Mouse (Mus musculus) thymus, postnatal 36 days (tissue): ENCODE measurements around the gene Kcnq1.

ENCODE experiments used
- DNase-seq, 2 experiments: peaks; one replicate each; pipeline ENCODE4 v3.0.0; 2022; ENCODE audit warnings: mixed read lengths in 2 of 2

Kcnq1 gene

GRCm38 (mm10) chr7:143139932-143140331, 33.8 kb downstream of the Kcnq1 start:
- no peak for DNase-seq

- DNase-seq = no peak
Observed at GRCm38 (mm10) chr7:143142680-143143079, 36.5 kb downstream of the Kcnq1 start.

DNA sequence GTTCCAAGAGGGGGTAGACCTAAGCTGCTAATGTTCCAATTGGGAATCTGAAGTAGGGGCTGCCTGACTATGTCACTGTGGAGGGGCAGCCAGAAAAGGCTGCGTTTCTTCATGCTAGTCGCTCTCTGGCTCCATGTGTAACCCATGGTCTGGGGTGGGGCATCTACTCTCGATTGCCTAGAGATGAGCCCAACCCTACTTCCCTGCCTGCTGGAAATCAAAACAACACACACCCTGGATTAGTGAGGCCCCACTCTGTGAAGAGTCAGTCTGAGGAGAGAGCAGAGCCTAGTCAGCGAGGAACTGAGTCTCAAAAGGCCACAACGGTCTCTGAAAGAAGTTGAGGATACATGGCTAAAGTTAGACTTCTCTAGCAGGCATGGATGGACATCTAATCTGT, 40.9 kb downstream of the Kcnq1 start:
- DNase-seq = no peak

DNA sequence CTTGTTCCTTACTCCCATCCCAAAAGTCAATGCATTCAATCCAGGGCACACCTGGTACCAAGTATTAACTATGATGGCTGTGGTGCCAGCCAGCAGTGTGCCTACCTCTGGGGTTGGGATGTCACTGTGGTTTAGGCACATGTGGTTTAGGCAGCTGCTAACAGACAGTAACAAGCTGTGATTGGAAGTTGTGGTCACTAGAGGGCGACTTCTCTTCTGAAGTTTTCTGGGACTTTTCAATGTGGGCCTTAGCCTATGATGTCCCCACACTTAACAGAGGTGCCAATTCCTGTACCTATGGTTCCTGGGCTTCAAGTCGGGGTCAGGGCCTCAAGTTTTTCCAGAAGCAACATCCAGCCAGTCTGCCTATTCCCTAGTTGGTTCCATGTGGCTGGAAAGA, 45.0 kb downstream of the Kcnq1 start:
- peak in 1 of 2 experiments; percentile 27 for DNase-seq

- no peak for DNase-seq
Observed at GRCm38 (mm10) chr7:143152350-143152749, 46.2 kb downstream of the Kcnq1 start.

DNA sequence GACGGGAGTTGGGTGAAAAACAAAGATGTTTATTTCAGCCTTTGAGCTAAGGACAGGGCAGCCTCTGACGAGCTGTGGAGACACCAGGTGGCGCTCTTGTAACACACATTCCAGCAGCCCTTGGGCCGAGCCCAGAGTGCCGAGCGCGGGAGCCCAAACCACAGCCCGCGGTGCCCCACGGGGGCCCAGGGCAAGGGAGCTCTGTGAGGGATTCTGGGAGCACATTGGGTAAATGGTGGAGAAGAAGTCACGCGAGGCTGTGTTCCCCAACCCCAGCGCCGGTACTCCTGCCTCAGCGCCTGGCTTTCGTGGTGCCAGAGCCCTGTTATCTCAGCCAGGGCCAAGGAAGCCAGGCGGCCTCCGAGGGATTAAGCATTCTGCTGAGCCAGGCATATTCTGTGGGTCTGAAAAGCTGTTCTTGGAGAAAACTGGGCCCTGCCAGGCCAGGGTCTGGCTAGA, 47.8 kb downstream of the Kcnq1 start:
- peak; percentile 69 to 74 for DNase-seq

DNA sequence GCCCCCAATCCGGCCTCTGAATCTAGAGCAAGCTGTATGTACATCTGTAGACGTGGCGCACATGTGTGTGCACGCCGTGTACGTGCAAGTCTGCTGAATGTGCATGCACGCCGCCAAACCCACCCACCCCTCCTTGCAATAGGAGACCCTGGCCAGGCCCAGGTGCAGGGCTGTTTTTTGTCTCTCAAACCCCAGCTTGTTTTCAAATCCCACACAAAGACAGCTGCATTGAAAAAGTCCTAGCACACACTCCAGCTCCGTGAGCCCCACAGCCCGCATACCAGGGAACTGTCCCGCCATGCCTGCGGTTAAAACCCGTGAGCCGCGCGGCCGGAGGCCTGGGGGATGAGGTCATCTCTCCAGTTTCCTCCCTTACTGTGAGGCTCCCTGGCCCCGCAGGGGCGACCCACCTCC, 48.3 kb downstream of the Kcnq1 start:
- DNase-seq = no peak

DNA sequence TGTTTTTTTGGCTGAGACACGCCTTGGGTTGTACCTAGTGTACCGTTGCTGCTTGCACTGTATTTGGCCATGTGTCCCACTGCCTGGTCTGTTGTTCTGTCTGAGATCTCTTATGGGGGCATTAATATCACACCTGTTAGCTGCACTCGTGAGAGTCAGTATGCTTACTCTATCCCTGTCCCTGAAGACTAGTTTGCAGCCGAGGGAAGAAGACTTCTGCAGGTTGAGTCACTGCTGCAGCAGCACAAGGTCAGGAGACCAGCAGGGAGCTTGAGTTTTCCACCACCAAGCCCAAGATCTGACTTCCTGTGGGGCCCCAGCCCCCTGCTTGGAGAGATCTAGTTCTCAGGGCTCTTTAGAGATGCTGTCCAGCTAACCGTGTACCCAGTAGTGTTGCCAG, 49.1 kb downstream of the Kcnq1 start:
- DNase-seq = no peak

DNA sequence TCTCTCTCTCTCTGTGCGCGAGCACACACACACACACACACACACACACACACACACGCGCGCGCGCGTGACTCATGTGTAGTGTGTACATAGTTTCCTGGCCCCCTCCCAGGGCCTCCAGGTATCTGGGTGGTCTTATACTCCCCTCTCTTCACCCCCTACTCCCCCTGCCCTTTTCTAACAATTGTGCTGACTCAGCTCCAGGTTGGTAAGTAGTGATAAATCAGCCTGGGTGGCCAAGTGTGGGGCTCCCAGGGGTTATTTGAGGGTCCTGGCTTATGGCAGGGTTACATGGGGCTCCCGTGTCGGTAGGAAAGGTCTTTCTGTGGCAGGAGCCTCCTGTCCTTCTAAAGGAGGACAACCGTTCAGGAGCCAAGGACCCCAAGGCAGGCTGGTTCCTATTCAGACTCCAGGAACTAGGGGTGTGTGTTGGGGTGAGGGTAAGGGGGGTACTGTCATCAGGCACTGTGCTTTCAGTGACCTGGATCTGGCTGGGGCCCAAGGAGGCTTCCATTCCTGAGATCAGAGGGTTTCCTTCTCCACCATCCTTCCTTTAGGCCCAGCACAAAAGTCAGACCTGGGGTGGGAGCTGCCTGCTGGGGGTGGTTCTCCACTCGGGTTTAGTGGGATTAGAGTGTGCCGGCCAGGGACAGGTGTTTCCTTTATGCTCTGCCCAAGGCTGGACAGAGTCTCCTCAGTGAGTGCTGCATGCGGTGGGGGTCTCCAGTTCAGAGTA, 52.7 kb downstream of the Kcnq1 start:
- no peak for DNase-seq

DNA sequence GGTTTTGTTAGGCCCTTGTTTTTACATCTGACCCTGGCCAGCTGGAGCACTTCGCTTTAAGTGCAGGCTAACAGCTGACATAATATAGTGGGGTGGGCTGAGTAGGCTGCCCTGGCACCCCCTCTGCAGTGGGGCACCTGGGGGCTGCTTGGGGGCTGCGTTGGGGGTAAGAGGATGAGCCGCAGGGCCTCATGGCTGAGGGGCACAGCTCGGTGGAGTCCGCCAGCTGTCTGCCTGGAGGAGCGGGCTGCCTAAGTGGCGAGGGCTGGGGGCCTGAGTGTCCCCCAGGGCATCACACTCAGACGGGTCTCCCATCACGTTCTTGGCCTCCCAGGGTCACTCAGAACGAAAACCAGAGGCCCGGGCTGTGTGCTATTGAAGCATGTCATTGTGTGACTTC, 53.3 kb downstream of the Kcnq1 start:
- no peak for DNase-seq

- DNase-seq = no peak
Observed at GRCm38 (mm10) chr7:143160057-143160456, 53.9 kb downstream of the Kcnq1 start.

DNA sequence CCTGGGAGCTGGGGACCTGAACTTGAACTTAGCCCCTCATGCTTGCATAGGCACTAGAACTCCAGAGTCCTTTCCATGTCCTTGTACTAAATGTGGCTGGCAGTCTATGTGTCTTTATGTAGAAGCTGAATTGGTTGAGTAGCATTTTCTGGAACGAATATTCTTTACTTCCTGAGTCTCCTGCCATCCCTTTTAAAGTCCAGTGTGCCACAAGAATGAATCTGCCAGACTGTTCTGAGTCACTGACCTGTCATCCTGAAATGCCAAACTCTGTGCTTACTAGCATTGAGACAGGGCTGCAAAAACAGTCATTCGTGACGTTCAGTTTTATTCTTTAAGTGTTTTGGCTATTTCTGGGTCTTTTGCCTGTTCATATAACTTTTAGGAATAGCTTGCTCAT, 55.9 kb downstream of the Kcnq1 start:
- DNase-seq = no peak

GRCm38 (mm10) chr7:143164074-143164473, 57.9 kb downstream of the Kcnq1 start:
- DNase-seq = no peak

- no peak for DNase-seq
Observed at GRCm38 (mm10) chr7:143165687-143166265, 59.6 kb downstream of the Kcnq1 start.

- no peak for DNase-seq
Observed at GRCm38 (mm10) chr7:143167275-143167674, 61.1 kb downstream of the Kcnq1 start.

GRCm38 (mm10) chr7:143169371-143169770, 63.2 kb downstream of the Kcnq1 start:
- DNase-seq = no peak

DNA sequence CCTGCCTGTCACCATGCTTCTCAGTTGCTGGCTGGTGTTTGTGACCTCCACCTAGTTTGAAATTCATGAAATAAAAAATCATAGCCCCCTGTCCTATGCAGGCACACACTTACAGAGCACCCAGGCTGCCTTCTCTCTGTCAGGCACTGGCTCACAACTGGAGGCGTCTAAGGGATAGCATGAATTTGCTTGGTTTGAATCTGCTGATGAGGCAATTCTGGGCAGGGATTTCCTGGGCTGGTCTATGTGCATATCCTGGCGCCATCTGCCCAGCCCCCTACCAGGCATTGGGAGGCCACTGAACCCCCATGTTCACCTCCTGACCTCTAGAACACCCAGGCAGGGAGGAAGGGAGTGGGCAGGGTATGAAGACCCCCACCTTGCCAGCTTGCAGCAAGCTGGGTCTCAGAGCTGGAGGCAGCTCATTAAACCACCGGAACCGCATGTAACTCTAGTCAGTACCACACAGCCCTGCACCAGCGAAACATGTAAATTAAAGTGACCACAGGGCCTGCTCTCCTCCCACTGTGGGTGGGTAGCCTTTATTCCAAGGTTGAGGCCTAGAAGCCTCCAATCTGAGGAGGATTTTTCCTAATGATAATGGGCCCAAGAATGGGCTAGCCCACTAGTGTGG, 66.9 kb downstream of the Kcnq1 start:
- no peak for DNase-seq

- no peak for DNase-seq
Observed at GRCm38 (mm10) chr7:143174633-143175032, 68.5 kb downstream of the Kcnq1 start.

DNA sequence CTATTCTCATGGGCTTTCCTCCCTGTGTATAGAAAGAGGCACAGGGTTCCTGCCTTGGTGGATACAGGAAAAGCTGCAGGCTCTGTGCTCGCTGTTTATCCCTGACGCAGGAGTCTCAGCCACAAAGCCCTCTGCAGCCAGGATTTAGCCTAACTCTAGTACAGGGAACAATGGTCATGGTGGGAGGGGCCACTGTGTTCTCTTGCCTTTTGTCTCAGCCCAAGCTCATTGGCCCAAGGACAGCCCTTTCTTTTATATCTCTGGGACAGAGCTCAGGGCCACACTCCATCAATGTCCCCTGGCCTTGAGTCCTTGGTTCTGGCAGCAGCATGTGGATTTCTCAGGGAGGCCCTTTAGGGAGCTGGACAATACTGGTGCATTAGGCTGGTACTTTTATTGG, 72.7 kb downstream of the Kcnq1 start:
- no peak for DNase-seq

GRCm38 (mm10) chr7:143180761-143181160, 74.6 kb downstream of the Kcnq1 start:
- DNase-seq = no peak

DNA sequence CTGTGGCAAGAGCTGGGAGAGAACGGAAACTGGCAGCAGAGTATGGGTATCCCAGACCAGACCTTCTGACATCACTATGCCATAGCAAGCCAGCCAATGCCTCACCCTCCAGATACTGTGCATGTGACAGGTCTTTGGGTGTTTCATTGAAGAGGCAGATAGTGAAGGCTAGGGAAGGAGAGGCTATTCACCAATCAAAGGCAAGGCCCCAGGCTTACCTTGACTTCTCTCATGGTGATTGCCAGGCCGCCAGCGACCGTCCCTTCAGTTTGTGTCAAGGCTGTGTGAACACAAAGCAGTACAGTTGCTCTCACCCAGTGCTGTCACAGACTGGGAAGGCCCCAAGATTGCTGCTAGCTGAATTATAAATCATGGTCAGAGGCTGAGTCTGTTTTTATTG, 75.1 kb downstream of the Kcnq1 start:
- DNase-seq = no peak

- DNase-seq = no peak
Observed at GRCm38 (mm10) chr7:143185506-143185905, 79.3 kb downstream of the Kcnq1 start.

DNA sequence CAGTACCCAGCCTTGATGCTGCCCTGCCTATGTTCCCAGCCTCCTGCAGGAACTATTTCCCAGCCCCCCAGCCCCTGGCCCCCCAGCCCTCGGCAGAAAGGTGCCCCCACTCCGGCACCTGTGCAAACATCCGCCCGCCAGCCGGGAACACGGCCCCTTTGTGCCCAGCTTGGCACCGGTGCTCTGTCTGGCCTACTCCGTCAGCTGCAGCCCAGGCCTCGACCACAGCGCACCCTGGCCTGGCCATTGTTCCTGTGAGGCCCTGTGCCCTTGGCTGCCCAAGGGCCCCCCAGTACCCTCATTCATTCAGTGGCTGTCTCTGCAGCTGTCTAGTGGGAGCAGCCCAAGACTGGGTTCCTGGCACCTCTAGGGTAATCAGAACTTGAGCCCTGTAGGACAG, 80.2 kb downstream of the Kcnq1 start:
- no peak for DNase-seq

DNA sequence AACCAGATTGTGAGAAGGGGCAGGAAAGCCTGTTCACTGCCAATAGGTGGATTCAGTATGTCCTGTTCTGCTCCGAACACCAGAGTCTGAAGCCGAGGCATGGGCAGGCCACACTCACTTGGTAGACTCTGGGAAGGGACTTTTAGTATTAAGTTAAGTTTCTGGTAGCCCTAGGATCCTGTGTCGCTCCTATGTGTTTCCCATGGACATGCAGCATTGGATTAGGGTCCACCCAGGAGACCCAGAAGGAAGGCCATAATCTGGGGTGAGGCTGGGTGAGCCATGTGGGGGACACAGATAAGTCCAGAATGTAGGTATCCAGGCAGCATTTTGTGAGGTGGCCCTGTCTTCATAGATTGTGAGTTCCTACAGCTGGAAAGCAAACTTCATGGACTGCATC, 81.0 kb downstream of the Kcnq1 start:
- no peak for DNase-seq
